Mouse (Mus musculus) large intestine, adult 2 months (tissue): ENCODE results near the gene Khdrbs1. TPM values are rescaled to one million over a fixed set of nuclear protein-coding genes. Genes with fewer than 3 reads are reported as not detected.

Experiments used
- DNase-seq: peaks from one replicate; pipeline ENCODE4 v3.0.0-alpha.2; 2012; ENCODE audit warnings: low read depth, low spot score
- WGBS: fragments of 180-500 bp; shearing (Covaris S2); methylation state at CpG from one replicate; pipeline ENCODE4 v1.1.7; 2018; 5-methylcytosine and 5-hydroxymethylcytosine counted together
- polyA plus RNA-seq: library from polyadenylated mRNA; depleted of rRNA; stranded (reverse); fragments of >200 nt; gene quantifications from 2 replicates; pipeline ENCODE4 v1.2.3, GENCODE M21; 2012; rRNA removed

The Khdrbs1 gene
- polyA plus RNA-seq, 1 experiment = 13.9 TPM

DNA sequence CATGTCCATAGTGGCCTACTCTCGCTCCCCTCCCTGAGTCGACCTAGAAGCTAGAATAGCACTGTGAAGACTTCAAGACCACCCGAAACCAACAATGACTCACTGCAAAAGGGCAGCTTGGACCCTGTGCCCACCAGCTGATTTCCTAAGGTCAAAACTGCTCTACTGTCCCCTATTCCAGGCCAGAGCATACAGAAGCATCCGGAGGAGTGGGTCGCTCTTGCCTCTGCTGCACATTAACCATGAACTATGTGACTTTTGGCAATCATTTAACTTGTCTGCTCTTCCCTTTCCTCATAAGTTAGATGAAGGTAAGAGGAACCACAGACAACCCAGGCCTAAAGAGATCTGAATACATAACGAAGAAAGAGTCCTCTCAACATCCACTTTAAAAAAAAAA is 57.6 kb downstream of the Khdrbs1 start:
- no peak for DNase-seq
- 93% methylated on average over 6 of the region's 6 CpGs for WGBS

DNA sequence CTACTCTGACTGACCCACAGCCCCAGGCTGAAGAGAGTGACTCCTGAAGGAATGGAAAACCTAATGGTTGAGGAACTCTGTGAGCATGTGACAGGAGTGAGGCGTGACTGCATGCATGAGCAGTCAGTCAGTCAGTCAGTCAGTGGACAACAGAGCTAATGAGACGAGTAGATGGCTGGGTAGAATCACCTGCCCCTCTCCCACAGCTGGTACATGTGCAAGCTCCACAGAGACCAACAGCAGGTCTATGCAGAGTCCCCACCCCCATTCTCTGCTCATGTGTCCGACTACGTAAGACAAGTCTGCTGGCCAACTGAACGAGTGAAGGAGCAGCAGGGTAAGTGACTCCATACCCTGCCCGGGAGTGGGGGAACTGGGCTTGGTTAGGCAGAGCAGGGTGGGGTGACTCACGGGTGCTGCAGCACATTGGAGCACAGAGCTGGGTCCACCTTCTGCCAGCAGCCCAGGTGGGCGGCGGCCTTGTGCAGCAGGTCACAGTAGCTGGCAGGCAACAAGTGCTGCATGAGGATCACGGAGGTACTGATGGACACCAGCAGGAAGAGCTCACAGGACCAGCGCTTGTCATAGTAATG is 58.1 kb downstream of the Khdrbs1 start:
- 83% methylated on average over 11 of the region's 11 CpGs for WGBS
- DNase-seq = no peak

DNA sequence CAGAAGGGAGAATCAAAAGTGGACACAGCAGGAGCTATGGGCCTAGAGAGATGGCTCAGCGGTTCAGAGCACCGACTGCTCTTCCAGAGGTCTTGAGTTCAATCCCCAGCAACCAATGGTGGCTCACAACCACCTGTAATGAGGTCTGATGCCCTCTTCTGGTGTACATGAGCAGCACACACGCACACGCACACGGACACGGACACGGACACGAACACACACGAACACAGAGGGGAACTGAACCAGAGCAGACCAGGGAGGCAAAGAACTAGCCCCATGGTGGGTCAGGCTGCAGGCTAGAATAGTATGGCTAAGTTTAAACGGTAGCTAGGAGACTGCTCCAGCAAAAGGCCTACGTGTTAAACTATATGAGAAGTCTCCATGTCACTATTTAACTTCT is 60.3 kb downstream of the Khdrbs1 start:
- 96% methylated on average over 11 of the region's 11 CpGs for WGBS
- no peak for DNase-seq

DNA sequence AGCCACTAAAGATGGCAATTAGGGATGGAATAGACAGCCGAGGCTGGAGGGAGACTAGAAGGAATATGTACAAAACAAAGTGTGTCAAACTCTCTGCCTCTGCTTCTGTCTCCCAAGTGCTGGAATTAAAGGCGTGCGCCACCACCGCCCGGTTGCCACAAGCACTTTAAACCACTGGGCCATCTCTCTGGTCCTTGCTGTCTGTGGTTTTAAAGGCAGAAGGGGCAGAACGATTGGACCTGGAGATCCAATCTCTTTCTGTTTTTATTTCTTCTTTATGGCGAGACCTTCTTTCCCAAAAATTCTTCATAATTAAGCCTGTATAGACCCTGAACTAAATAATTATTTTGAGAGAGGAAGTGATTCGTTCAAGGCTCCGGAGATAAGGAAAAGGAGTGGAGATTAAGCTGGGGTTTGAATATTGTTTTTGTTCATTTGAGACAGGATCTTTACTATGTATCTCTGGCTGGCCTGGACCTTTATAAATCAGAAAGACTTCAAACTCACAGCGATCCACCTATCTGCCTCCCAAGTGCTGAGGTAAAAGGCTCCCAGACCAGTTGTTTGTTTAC is 69.1 kb downstream of the Khdrbs1 start:
- WGBS = 3% methylated on average over 10 of the region's 10 CpGs
- DNase-seq = peak; percentile 70

DNA sequence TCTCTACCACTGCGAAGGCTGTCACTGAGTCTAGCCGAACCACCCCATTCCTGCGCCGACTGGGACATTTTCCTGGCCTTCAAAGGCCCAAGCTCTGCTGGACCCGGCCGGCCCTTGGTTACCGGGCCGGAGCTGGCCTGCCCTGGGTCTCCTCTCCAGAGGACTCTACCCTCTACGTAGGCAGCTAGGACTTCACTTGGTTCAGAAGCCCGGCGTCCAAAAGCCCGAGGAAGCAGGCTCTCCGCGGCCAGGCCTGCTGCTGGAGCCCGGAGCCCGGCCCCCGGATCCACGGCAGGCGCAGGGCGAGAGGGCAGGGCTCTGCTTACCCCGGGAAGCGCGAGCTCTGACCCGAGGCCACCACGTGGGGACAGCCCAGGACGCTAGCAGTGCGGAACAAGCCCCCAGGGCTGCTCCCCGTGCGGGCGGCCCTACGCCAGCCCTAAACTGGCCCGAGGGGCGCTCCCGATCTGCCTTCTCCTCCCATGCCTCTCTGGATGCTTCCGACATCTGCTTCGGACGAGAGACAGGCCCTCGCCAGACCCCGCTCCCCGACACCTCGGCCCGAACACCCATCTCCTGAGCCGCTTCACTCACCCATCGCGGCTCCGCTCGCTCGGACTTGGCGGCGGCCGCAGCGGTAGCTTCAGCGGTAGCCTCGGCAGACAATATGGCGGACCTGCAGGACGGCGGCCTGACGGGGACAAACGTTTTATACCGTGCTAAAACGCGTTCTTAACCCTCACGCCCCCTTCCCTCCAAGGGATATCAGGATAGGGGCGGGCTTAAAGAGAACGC is 69.8 kb downstream of the Khdrbs1 start, which contains the start of gene Kpna6:
Gene Kpna6, minus strand, starts transcription at position 685 of the 795 bp plus-strand sequence.
- no peak for DNase-seq
- under 1% methylated on average over 65 of the region's 65 CpGs for WGBS

DNA sequence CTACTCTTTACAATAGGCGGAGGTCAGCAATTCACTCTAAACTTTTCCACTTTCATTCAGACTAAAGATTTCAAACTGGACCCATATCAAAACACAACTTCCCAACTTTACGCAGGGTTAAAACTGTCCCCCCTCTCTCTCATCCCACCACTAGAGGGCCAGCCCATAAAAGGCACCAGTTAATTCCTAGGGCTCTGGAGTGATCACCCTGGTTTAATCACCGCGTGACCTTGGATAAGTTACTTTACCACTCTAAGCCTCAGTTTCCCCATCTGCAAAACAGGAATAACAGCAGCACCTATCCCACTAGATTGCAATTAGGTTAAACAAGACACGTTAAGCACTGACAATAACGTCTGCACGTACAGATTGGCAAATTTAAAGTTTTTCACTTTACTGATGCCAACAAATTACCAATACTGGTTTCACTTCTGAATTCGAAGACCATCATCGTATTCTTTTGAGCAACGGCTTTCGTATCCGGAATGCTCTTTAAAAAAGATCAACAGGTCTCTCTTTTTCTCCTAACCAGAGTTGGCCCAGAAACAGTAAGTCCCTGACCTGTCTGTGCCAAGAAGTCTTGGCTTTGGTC is 70.5 kb downstream of the Khdrbs1 start:
- peak; percentile 37 for DNase-seq
- whole genome bisulfite sequencing = 3% methylated on average over 12 of the region's 12 CpGs

DNA sequence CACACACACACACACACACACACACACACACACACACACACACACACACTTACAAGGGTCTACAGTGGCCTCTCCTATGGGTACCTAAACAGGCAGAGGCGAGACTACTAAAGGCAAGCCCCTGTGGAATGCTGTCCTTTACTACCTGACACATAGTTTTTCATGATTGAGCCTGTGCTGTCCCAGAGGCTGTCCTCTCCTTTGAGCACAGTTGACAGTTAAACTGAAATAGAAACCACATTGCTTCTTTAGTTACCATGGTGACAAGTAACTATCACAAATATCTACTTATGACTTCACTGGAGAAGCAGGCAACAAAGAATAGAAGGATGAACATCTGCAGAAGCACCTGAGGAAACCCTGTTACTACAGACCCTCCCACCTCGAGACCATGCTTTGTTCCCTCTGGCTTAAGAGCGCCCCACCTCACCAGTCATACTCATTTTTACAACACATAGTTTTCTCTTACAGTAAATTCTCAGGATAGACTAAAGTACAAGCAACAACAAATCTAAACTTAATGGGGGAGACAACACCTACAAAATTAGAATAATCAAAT is 79.8 kb downstream of the Khdrbs1 start:
- 48% methylated on average over 3 of the region's 3 CpGs for WGBS
- DNase-seq = no peak

DNA sequence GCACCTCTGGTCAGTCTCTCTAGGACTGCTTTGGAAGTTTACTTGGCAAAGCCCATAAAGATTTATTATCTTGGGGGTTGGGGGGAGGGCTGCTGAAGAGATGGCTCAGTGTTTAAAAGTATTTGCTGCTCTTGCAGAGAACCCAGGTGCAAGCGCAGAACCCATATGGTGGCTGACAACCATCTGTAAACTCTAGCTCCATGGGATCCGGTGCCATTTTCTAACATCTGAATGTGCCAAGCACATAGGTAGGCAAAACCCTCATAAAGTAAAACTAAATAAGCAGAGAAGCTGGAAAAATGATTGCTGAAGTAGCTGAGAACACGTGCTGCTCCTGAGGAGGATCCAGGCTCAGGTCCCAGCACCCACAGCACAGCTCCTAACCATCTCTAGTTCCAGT is 80.5 kb downstream of the Khdrbs1 start:
- no peak for DNase-seq
- WGBS = 42% methylated on average over 3 of the region's 3 CpGs

DNA sequence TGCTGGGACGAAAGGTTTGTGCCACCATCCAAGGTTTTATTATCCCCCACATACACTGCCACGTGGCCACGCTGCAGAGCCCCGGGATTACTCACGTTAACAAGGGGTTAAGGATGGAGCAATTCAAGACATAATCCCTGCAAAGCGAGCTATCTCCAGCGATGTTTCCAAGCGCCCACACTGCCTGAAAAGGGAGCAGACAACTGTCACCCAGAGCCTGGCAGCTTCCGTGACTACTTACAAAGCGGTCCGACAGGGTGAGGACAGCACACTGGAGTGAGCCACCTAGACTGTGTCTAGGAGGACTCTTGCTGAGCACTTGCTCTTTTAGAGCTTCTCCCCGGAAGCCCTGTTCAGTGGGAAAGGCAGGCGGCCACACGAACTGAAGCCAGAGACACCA is 87.3 kb downstream of the Khdrbs1 start:
- 90% methylated on average over 14 of the region's 14 CpGs for WGBS

More for the DNA sequence above, 87.3 kb downstream of the Khdrbs1 start:
- no peak for DNase-seq

Other genes with a start within 250 kb of the Khdrbs1 start
- gene Marcksl1, start 228.7 kb downstream of the Khdrbs1 start, polyA plus RNA-seq = 29.3 and 50.1 TPM in 2 replicates
- gene Hdac1, start 199.6 kb downstream of the Khdrbs1 start, polyA plus RNA-seq = 56.6 and 67.3 TPM in 2 replicates
- 20.6 TPM in 2 replicates for gene Lck, start 168.7 kb downstream of the Khdrbs1 start, polyA plus RNA-seq
- 0.57 and 0.71 TPM in 2 replicates for gene Fam167b, start 163.8 kb downstream of the Khdrbs1 start, polyA plus RNA-seq
- 325 and 337 TPM in 2 replicates for gene Eif3i, start 141.7 kb downstream of the Khdrbs1 start, polyA plus RNA-seq
- gene Tmem234, start 141.6 kb downstream of the Khdrbs1 start, polyA plus RNA-seq = 113 and 137 TPM in 2 replicates
- 0.99 and 1.1 TPM in 2 replicates for gene Dcdc2b, start 128.0 kb downstream of the Khdrbs1 start, polyA plus RNA-seq
- 19.2 and 21.1 TPM in 2 replicates for gene Iqcc, start 123.2 kb downstream of the Khdrbs1 start, polyA plus RNA-seq
- gene Ccdc28b, start 118.4 kb downstream of the Khdrbs1 start, polyA plus RNA-seq = 9.4 and 12.3 TPM in 2 replicates
- gene Txlna, start 101.2 kb downstream of the Khdrbs1 start, polyA plus RNA-seq = 20.3 and 21.6 TPM in 2 replicates
- 15.1 and 19.7 TPM in 2 replicates for gene Kpna6, start 69.5 kb downstream of the Khdrbs1 start, polyA plus RNA-seq
- gene Tmem39b, start 45.5 kb downstream of the Khdrbs1 start, polyA plus RNA-seq = 21.5 and 23.2 TPM in 2 replicates
- gene Ptp4a2, start 68.9 kb upstream of the Khdrbs1 start, polyA plus RNA-seq = 37.8 and 39.6 TPM in 2 replicates
- gene Spocd1, start 186.9 kb upstream of the Khdrbs1 start, polyA plus RNA-seq = not detected in 2 replicates
- gene Adgrb2, start 242.6 kb upstream of the Khdrbs1 start, polyA plus RNA-seq = 0.92 and 1.0 TPM in 2 replicates